Comparison of ENCODE assay signal across 19 mouse cellular contexts in the genomic region with DNA sequence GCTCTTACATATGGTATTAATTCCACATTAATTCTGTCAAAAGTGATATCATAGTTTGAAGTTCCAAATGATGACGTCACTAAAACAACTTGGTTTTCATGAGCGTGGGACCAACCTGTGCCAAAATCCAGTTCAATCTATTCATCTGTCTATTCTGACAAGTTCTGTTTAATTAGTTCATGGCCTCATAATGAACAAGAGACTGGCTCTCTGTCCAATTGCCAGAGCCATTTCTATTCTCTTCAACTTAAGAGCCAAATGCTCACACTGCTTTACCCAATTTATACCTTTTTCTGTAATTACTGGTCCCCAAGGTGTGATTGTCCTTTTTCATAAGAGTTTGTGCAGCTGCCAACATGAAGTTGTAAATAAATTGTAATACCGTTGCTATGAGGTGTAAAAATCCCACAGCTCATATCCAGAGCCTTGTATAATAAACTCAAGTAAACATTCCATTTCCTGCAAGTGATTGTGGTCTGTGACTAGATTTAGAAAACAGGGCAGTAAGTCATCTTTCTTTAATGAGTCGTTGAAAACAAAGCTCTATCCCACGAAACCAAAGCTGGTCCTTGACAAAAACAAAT.
"Had no signal": no experiment of that assay in that cellular context is flagged by ENCODE, and none has a peak within 500 bp of the region (broad histone marks: within the 10 kb centered on the region; RNA-seq: fewer than 3 reads in every experiment).

No protein-coding gene starts in this region.

- DNase-seq: kidney, adult 11 months; kidney, adult 9 months; kidney, postnatal 25 days; layer of hippocampus, postnatal 36 days; lung, adult 18-20 months; lung, postnatal 10 days; lung, postnatal 4 days; thymus, adult 18-20 months; thymus, postnatal 14 days; thymus, postnatal 4 days had no signal

- H3K4me2 ChIP-seq: intestine, embryonic 15.5 days; limb, embryonic 15.5 days; liver, embryonic 11.5 days; lung, embryonic 15.5 days; midbrain, embryonic 12.5 days; midbrain, embryonic 15.5 days had no signal

- H3K9ac ChIP-seq: intestine, embryonic 15.5 days; limb, embryonic 15.5 days; liver, embryonic 14.5 days; lung, embryonic 15.5 days; midbrain, embryonic 12.5 days; midbrain, embryonic 15.5 days had no signal

- H3K4me1 ChIP-seq: intestine, embryonic 15.5 days; limb, embryonic 15.5 days; lung, embryonic 15.5 days; midbrain, embryonic 12.5 days; midbrain, embryonic 15.5 days had no signal

- H3K9me3 ChIP-seq: intestine, embryonic 15.5 days; limb, embryonic 15.5 days; lung, embryonic 15.5 days; midbrain, embryonic 12.5 days; midbrain, embryonic 15.5 days had no signal

- H3K4me3 ChIP-seq: intestine, embryonic 15.5 days; left cerebral cortex, adult 2 months; limb, embryonic 15.5 days; lung, embryonic 15.5 days; midbrain, embryonic 12.5 days; midbrain, embryonic 15.5 days; myocyte had no signal

- ATAC-seq: intestine, embryonic 15.5 days; midbrain, embryonic 15.5 days had no signal

- H3K27ac ChIP-seq: intestine, embryonic 15.5 days; left cerebral cortex, adult 2 months; limb, embryonic 15.5 days; liver, embryonic 14.5 days; lung, embryonic 15.5 days; midbrain, embryonic 12.5 days; midbrain, embryonic 15.5 days had no signal

- H3K36me3 ChIP-seq: intestine, embryonic 15.5 days; limb, embryonic 15.5 days; lung, embryonic 15.5 days; midbrain, embryonic 12.5 days; midbrain, embryonic 15.5 days had no signal

- H3K27me3 ChIP-seq: intestine, embryonic 15.5 days; limb, embryonic 15.5 days; lung, embryonic 15.5 days; midbrain, embryonic 12.5 days; midbrain, embryonic 15.5 days had no signal
